ENCODE assay signal across 8 mouse cellular contexts in genomic region chr17:69438990-69439491, GRCm38 (mm10). TPM values are rescaled to one million over a fixed set of nuclear protein-coding genes. Genes with fewer than 3 reads are reported as not detected.
DNase-seq lines count a peak whose midpoint lies in the region; ATAC-seq and TF ChIP-seq lines count a peak whose summit lies in the region.

Akain1 (plus strand) TSS chr17:69439326.

- peak within 1 kb of the TSS; percentile 69 for H3K4me2 ChIP-seq in forebrain, embryonic 11.5 days (ENCODE audit: low read depth, low read length, severe bottlenecking)
- H3K4me2 ChIP-seq in heart, embryonic 16.5 days (ENCODE audit: low read depth, low read length): peak within 1 kb of the TSS; percentile 88
- peak within 1 kb of the TSS; percentile 95 for H3K4me2 ChIP-seq in neural tube, embryonic 15.5 days

- H3K9ac ChIP-seq in forebrain, embryonic 11.5 days (ENCODE audit: low read length): no peak within 1 kb of the TSS
- H3K9ac ChIP-seq in heart, embryonic 16.5 days (ENCODE audit: low read length): peak within 1 kb of the TSS; percentile 31; the same call in 1 of the 2 replicates
- peak within 1 kb of the TSS; percentile 56 for H3K9ac ChIP-seq in neural tube, embryonic 15.5 days (replicated peaks)

- H3K4me1 ChIP-seq in E14TG2a.4 (replicated peaks; ENCODE audit: low read depth, low read length): peaks cover 18% of the 10 kb centered on the region
- H3K4me1 ChIP-seq in forebrain, embryonic 11.5 days (replicated peaks; ENCODE audit: control insufficient read depth, insufficient read depth, low read length): peaks cover 3% of the 10 kb centered on the region
- H3K4me1 ChIP-seq in heart, embryonic 16.5 days (ENCODE audit: control insufficient read depth, insufficient read depth, low read length): peaks cover 13% of the 10 kb centered on the region
- H3K4me1 ChIP-seq in neural tube, embryonic 15.5 days: peaks cover 26% of the 10 kb centered on the region

- ATAC-seq in forebrain, embryonic 11.5 days (replicated peaks; ENCODE audit: low FRiP score): peak; percentile 93
- peak; percentile 96 for ATAC-seq in heart, embryonic 16.5 days (replicated peaks; ENCODE audit: extremely low read depth, insufficient read depth, low FRiP score)
- ATAC-seq in neural tube, embryonic 15.5 days (ENCODE audit: low FRiP score): peak; percentile 87

- H3K27me3 ChIP-seq in E14TG2a.4 (ENCODE audit: insufficient read depth, low read length): peaks cover 63% of the 10 kb centered on the region
- peaks cover 37% of the 10 kb centered on the region for H3K27me3 ChIP-seq in forebrain, embryonic 11.5 days (ENCODE audit: control insufficient read depth, insufficient read depth, low read length)
- H3K27me3 ChIP-seq in heart, embryonic 16.5 days (ENCODE audit: control insufficient read depth, insufficient read depth, low read length): peaks cover 15% of the 10 kb centered on the region
- H3K27me3 ChIP-seq in neural tube, embryonic 15.5 days (replicated peaks): peaks cover 33% of the 10 kb centered on the region

- under 1% methylated on average over 44 of the region's 44 CpGs for WGBS in forebrain, embryonic 11.5 days
- under 1% methylated on average over 44 of the region's 44 CpGs for WGBS in heart, embryonic 16.5 days
- WGBS in neural tube, embryonic 15.5 days: under 1% methylated on average over 39 of the region's 44 CpGs

- DNase-seq in c-Kit-positive CD71-positive TER-119-negative erythroid progenitor cells, embryonic 14.5 days (ENCODE audit: low read depth): peak; percentile 36
- peak; percentile 90 for DNase-seq in forebrain, embryonic 11.5 days (ENCODE audit: low spot score)
- peak; percentile 85 for DNase-seq in kidney, postnatal 14 days
- DNase-seq in lung, adult 18-20 months: peak; percentile 30 to 44
- peak; percentile 9 to 25 for DNase-seq in thymus, adult 18-20 months

- no peak for TF ChIP-seq CTCF in E14TG2a.4 (conservative IDR thresholded peaks at IDR 0.05; ENCODE audit: low read length)

- no peaks in the 10 kb centered on the region for H3K9me3 ChIP-seq in E14TG2a.4 (ENCODE audit: low read length)
- H3K9me3 ChIP-seq in forebrain, embryonic 11.5 days (ENCODE audit: control insufficient read depth, low read length): no peaks in the 10 kb centered on the region
- H3K9me3 ChIP-seq in heart, embryonic 16.5 days (replicated peaks; ENCODE audit: control insufficient read depth, low read length): no peaks in the 10 kb centered on the region
- H3K9me3 ChIP-seq in neural tube, embryonic 15.5 days (replicated peaks): no peaks in the 10 kb centered on the region

- no peaks in the 10 kb centered on the region for H3K36me3 ChIP-seq in E14TG2a.4 (ENCODE audit: insufficient read depth, low read length)
- H3K36me3 ChIP-seq in forebrain, embryonic 11.5 days (ENCODE audit: control insufficient read depth, insufficient read depth, low read length): no peaks in the 10 kb centered on the region
- H3K36me3 ChIP-seq in heart, embryonic 16.5 days (ENCODE audit: control insufficient read depth, insufficient read depth): no peaks in the 10 kb centered on the region
- no peaks in the 10 kb centered on the region for H3K36me3 ChIP-seq in neural tube, embryonic 15.5 days

- no peak within 1 kb of the TSS for H3K27ac ChIP-seq in forebrain, embryonic 11.5 days (ENCODE audit: low read depth, low read length)
- peak within 1 kb of the TSS; percentile 43; the same call in 1 of the 2 replicates for H3K27ac ChIP-seq in heart, embryonic 16.5 days (ENCODE audit: low read length)
- H3K27ac ChIP-seq in neural tube, embryonic 15.5 days (replicated peaks): no peak within 1 kb of the TSS

- peak within 1 kb of the TSS; percentile 86 for H3K4me3 ChIP-seq in E14TG2a.4 (replicated peaks; ENCODE audit: low read length)
- H3K4me3 ChIP-seq in forebrain, embryonic 11.5 days (ENCODE audit: low read depth, low read length): peak within 1 kb of the TSS; percentile 34
- H3K4me3 ChIP-seq in heart, embryonic 16.5 days (ENCODE audit: low read length): peak within 1 kb of the TSS; percentile 60
- H3K4me3 ChIP-seq in neural tube, embryonic 15.5 days (replicated peaks): peak within 1 kb of the TSS; percentile 62

RNA-seq across cellular contexts. Expression of gene Akain1, which starts in this region (rescaled TPM):
- 0.08 TPM in 1 of 2 replicates, not detected in the other for polyA plus RNA-seq in forebrain, embryonic 11.5 days (2014; fragmentation: Nextera tagmentation; extraction: Ambion mirVana)
- 0.05 TPM in 1 of 2 replicates, not detected in the other for polyA plus RNA-seq in heart, embryonic 16.5 days (2015; fragmentation: Nextera tagmentation; extraction: Ambion mirVana)
- polyA plus RNA-seq in neural tube, embryonic 15.5 days (2015; fragmentation: Nextera tagmentation; extraction: Ambion mirVana): 2.5 and 2.8 TPM in 2 replicates

Comparison
In these comparisons a context has a peak if more than half of its experiments do, and no peak if none do; other contexts are left out.
1. Peak in DNase-seq, ATAC-seq, H3K4me3 ChIP-seq and H3K4me2 ChIP-seq in forebrain, embryonic 11.5 days; RNA of the gene not detected or under 1 TPM.
2. Peak in ATAC-seq, H3K4me3 ChIP-seq, H3K27ac ChIP-seq, H3K9ac ChIP-seq and H3K4me2 ChIP-seq in heart, embryonic 16.5 days; RNA of the gene not detected or under 1 TPM.
3. H3K4me3 ChIP-seq: peak in every context shown above with its lines; median percentile 86 in E14TG2a.4; 62 in neural tube, embryonic 15.5 days; 60 in heart, embryonic 16.5 days; 34 in forebrain, embryonic 11.5 days.
4. DNase-seq: peak in every context shown above with its lines; median percentile 90 in forebrain, embryonic 11.5 days; 85 in kidney, postnatal 14 days; 37 in lung, adult 18-20 months; 36 in c-Kit-positive CD71-positive TER-119-negative erythroid progenitor cells, embryonic 14.5 days; 17 in thymus, adult 18-20 months.